Mouse (Mus musculus): ENCODE data around the gene Pls1. TPM values are rescaled to one million over a fixed set of nuclear protein-coding genes. Genes with fewer than 3 reads are reported as not detected.

Gene Pls1
- polyA plus RNA-seq, 1 experiment from 2014 or later: 2.8 TPM

- peak; percentile 65 for ATAC-seq (ENCODE audit: low FRiP score, low read depth)
- Histone ChIP-seq H3K4me3 (peak overlapping the region; percentile 84), H3K27ac (no peak overlapping the region), H3K27me3 (peaks cover 20% of the 10 kb centered on the region), H3K9me3 (no peaks in the 10 kb centered on the region), H3K4me2 (replicated peaks) (peak overlapping the region; percentile 80), H3K9ac (peak overlapping the region; percentile 80), H3K4me1 (peaks cover 18% of the 10 kb centered on the region), H3K36me3 (no peaks in the 10 kb centered on the region)
- under 1% methylated on average over 34 of the region's 34 CpGs for WGBS
Measured at GRCm38 (mm10) chr9:95749461-95749928, 95.6 kb downstream of the Pls1 start.

GRCm38 (mm10) chr9:95747298-95747697 is 97.8 kb downstream of the Pls1 start:
- H3K4me3 ChIP-seq: no peak overlapping the region
- H3K27me3 ChIP-seq: peaks cover 20% of the 10 kb centered on the region
- no peaks in the 10 kb centered on the region for H3K9me3 ChIP-seq
- H3K9ac ChIP-seq: no peak overlapping the region
- H3K4me2 ChIP-seq (replicated peaks): no peak overlapping the region
- peaks cover 19% of the 10 kb centered on the region for H3K4me1 ChIP-seq
- ATAC-seq (ENCODE audit: low FRiP score, low read depth): no peak
- 84% methylated on average over 5 of the region's 5 CpGs for WGBS
- no peaks in the 10 kb centered on the region for H3K36me3 ChIP-seq
- no peak overlapping the region for H3K27ac ChIP-seq

- no peak for ATAC-seq (ENCODE audit: low FRiP score, low read depth)
- 0 out of 2 replicates have a peak overlapping the region, but pooled peaks have one; percentile 4 for H3K4me2 ChIP-seq (replicated peaks)
Measured at GRCm38 (mm10) chr9:95744845-95745613, 100.1 kb downstream of the Pls1 start.

GRCm38 (mm10) chr9:95736238-95736637 is 108.9 kb downstream of the Pls1 start:
- Histone ChIP-seq H3K9me3 (no peaks in the 10 kb centered on the region), H3K36me3 (peaks cover 2% of the 10 kb centered on the region), H3K4me3 (no peak overlapping the region), H3K27me3 (no peaks in the 10 kb centered on the region), H3K4me1 (no peaks in the 10 kb centered on the region), H3K4me2 (replicated peaks) (no peak overlapping the region), H3K27ac (no peak overlapping the region), H3K9ac (no peak overlapping the region)
- ATAC-seq (ENCODE audit: low FRiP score, low read depth): no peak

More at GRCm38 (mm10) chr9:95744845-95745613, 100.1 kb downstream of the Pls1 start:
- 31% methylated on average over 7 of the region's 7 CpGs for WGBS
- H3K27me3 ChIP-seq: peaks cover 8% of the 10 kb centered on the region
- H3K27ac ChIP-seq: no peak overlapping the region
- peaks cover 19% of the 10 kb centered on the region for H3K4me1 ChIP-seq
- no peaks in the 10 kb centered on the region for H3K36me3 ChIP-seq
- no peaks in the 10 kb centered on the region for H3K9me3 ChIP-seq
- no peak overlapping the region for H3K4me3 ChIP-seq
- H3K9ac ChIP-seq: no peak overlapping the region

- no peaks in the 10 kb centered on the region; the same call in 1 of the 2 replicates for H3K36me3 ChIP-seq
Measured at GRCm38 (mm10) chr9:95712574-95712973, 132.5 kb downstream of the Pls1 start.

GRCm38 (mm10) chr9:95708943-95709342 is 136.2 kb downstream of the Pls1 start:
- H3K36me3 ChIP-seq: no peaks in the 10 kb centered on the region; the same call in 1 of the 2 replicates
- H3K4me1 ChIP-seq: 0 out of 2 replicates have a peak, but pooled peaks cover 3% of the 10 kb centered on the region
- no peaks in the 10 kb centered on the region for H3K27me3 ChIP-seq
- H3K4me2 ChIP-seq (replicated peaks): no peak overlapping the region
- ATAC-seq (ENCODE audit: low FRiP score, low read depth): no peak
- H3K9me3 ChIP-seq: no peaks in the 10 kb centered on the region
- H3K9ac ChIP-seq: no peak overlapping the region
- H3K4me3 ChIP-seq: no peak overlapping the region
- H3K27ac ChIP-seq: no peak overlapping the region

More at GRCm38 (mm10) chr9:95712574-95712973, 132.5 kb downstream of the Pls1 start:
- H3K9me3 ChIP-seq: no peaks in the 10 kb centered on the region
- 34% methylated on average over 8 of the region's 8 CpGs for WGBS
- no peak overlapping the region for H3K4me3 ChIP-seq
- no peak overlapping the region for H3K27ac ChIP-seq
- no peak overlapping the region for H3K9ac ChIP-seq
- ATAC-seq (ENCODE audit: low FRiP score, low read depth): no peak
- H3K4me1 ChIP-seq: 0 out of 2 replicates have a peak, but pooled peaks cover 3% of the 10 kb centered on the region
- H3K27me3 ChIP-seq: no peaks in the 10 kb centered on the region
- H3K4me2 ChIP-seq (replicated peaks): no peak overlapping the region

- Histone ChIP-seq H3K4me1 (no peaks in the 10 kb centered on the region), H3K4me3 (no peak overlapping the region), H3K36me3 (no peaks in the 10 kb centered on the region; the same call in 1 of the 2 replicates), H3K27ac (no peak overlapping the region), H3K9ac (no peak overlapping the region), H3K27me3 (no peaks in the 10 kb centered on the region), H3K4me2 (replicated peaks) (no peak overlapping the region), H3K9me3 (no peaks in the 10 kb centered on the region)
- no peak for ATAC-seq (ENCODE audit: low FRiP score, low read depth)
- WGBS: 85% methylated on average over 5 of the region's 5 CpGs
Measured at GRCm38 (mm10) chr9:95705371-95705770, 139.7 kb downstream of the Pls1 start.

- 72% methylated on average over 3 of the region's 3 CpGs for WGBS
- Histone ChIP-seq H3K27me3 (no peaks in the 10 kb centered on the region), H3K27ac (no peak overlapping the region), H3K4me2 (replicated peaks) (no peak overlapping the region), H3K4me3 (no peak overlapping the region), H3K9ac (no peak overlapping the region), H3K36me3 (no peaks in the 10 kb centered on the region; the same call in 1 of the 2 replicates), H3K4me1 (no peaks in the 10 kb centered on the region), H3K9me3 (no peaks in the 10 kb centered on the region)
- ATAC-seq (ENCODE audit: low FRiP score, low read depth): no peak
Measured at GRCm38 (mm10) chr9:95704078-95704477, 141.0 kb downstream of the Pls1 start.

Other genes with a start within 250 kb of the Pls1 start
- 17.0 and 20.3 TPM in 2 replicates for gene Pcolce2, start 207.7 kb downstream of the Pls1 start, polyA plus RNA-seq (2015; fragmentation: Nextera tagmentation; extraction: Ambion mirVana)
- gene Trpc1, start 94.9 kb downstream of the Pls1 start, polyA plus RNA-seq (2015; fragmentation: Nextera tagmentation; extraction: Ambion mirVana): 2.0 and 3.2 TPM in 2 replicates
- 18.9 and 19.6 TPM in 2 replicates for gene Atr, start 12.3 kb upstream of the Pls1 start, polyA plus RNA-seq (2015; fragmentation: Nextera tagmentation; extraction: Ambion mirVana)
- 21.8 and 26.4 TPM in 2 replicates for gene Xrn1, start 109.4 kb upstream of the Pls1 start, polyA plus RNA-seq (2015; fragmentation: Nextera tagmentation; extraction: Ambion mirVana)

Data from limb, embryonic 13.5 days (tissue).